Mouse (Mus musculus) central nervous system, embryonic 14 days (tissue): Measurements from ENCODE around the gene Katnal1. TPM values are rescaled to one million over a fixed set of nuclear protein-coding genes. Genes with fewer than 3 reads are reported as not detected.

Experiments
- polyA plus RNA-seq: library from polyadenylated mRNA; depleted of rRNA; stranded (reverse); fragments of >200 nt; gene quantifications from 2 replicates; pipeline ENCODE4 v1.2.3, GENCODE M21; 2012; rRNA removed

The Katnal1 gene
- polyA plus RNA-seq = 22.0 and 23.9 TPM in 2 replicates

GRCm38 (mm10) chr5:148929116-148929449 is at the start of gene Katnal1:
Katnal1 (minus strand) TSS chr5:148929320.

Other genes starting within 250 kb of the Katnal1 start
- not detected in 2 replicates for gene Gm42791, start 65.8 kb upstream of the Katnal1 start, polyA plus RNA-seq